Mouse (Mus musculus) small intestine, adult 2 months (tissue): ENCODE data around the gene Sgcg. TPM values are rescaled to one million over a fixed set of nuclear protein-coding genes. Genes with fewer than 3 reads are reported as not detected.

ENCODE experiments used
- H3K27ac ChIP-seq: fragments of 200-500 bp; 2 replicates; pipeline ENCODE4 v1.5.1; 2012; ENCODE audit warnings: low read depth, low read length, control low read depth, inconsistent platforms; ENCODE audit not compliant: insufficient read depth
- H3K27me3 ChIP-seq: fragments of 200-500 bp; 2 replicates; pipeline ENCODE4 v1.6.1; 2012; ENCODE audit warnings: mild to moderate bottlenecking, moderate library complexity, low read length, inconsistent platforms; ENCODE audit not compliant: control insufficient read depth, insufficient read depth
- H3K36me3 ChIP-seq: fragments of 200-500 bp; 2 replicates; pipeline ENCODE4 v1.6.1; 2012; ENCODE audit warnings: mild to moderate bottlenecking, low read length, control low read depth, inconsistent platforms; ENCODE audit not compliant: control insufficient read depth, insufficient read depth
- H3K4me1 ChIP-seq: fragments of 200-500 bp; 2 replicates; pipeline ENCODE4 v1.6.1; 2012; ENCODE audit warnings: low read length, inconsistent platforms, mixed read lengths; ENCODE audit not compliant: control insufficient read depth, insufficient read depth, insufficient read length
- H3K4me3 ChIP-seq: fragments of 200-500 bp; 2 replicates; pipeline ENCODE4 v1.5.1; 2012; ENCODE audit warnings: low read depth, mild to moderate bottlenecking, control low read depth, inconsistent platforms, low read length, moderate library complexity
- CTCF ChIP-seq: fragments of 200-500 bp; IDR thresholded peaks from 2 replicates; pipeline ENCODE4 v1.5.1; 2012; ENCODE audit warnings: low read depth, mild to moderate bottlenecking, control low read depth, inconsistent platforms, low read length, moderate library complexity, mixed read lengths; ENCODE audit not compliant: insufficient replicate concordance, insufficient read length; ENCODE audit errors: extremely low read depth
- POLR2A ChIP-seq: fragments of 200-500 bp; IDR thresholded peaks from 2 replicates; pipeline ENCODE4 v1.6.1; 2012; ENCODE audit warnings: low read depth, mild to moderate bottlenecking, control low read depth, inconsistent platforms, low read length, moderate library complexity
- WGBS: fragments of 180-500 bp; shearing (Covaris S2); methylation state at CpG from one replicate; pipeline ENCODE4 v1.1.7; 2018; 5-methylcytosine and 5-hydroxymethylcytosine counted together
- polyA plus RNA-seq: library from polyadenylated mRNA; depleted of rRNA; stranded (reverse); fragments of >200 nt; gene quantifications from 2 replicates; pipeline ENCODE4 v1.2.3, GENCODE M21; 2012

Sgcg gene
- polyA plus RNA-seq, 1 experiment: not detected

GRCm38 (mm10) chr14:61290664-61291063, 32.4 kb upstream of the Sgcg start:
- Histone ChIP-seq H3K4me3 (no peak overlapping the region), H3K36me3 (no peaks in the 10 kb centered on the region), H3K27ac (no peak overlapping the region), H3K4me1 (no peaks in the 10 kb centered on the region), H3K27me3 (no peaks in the 10 kb centered on the region)
- TF ChIP-seq POLR2A (no peak), CTCF (no peak)
- WGBS: 19% methylated on average over 3 of the region's 3 CpGs

- Histone ChIP-seq H3K4me1 (peaks cover 2% of the 10 kb centered on the region; the same call in 1 of the 2 replicates), H3K36me3 (no peaks in the 10 kb centered on the region), H3K27me3 (no peaks in the 10 kb centered on the region), H3K27ac (no peak overlapping the region), H3K4me3 (peak overlapping the region; percentile 36)
- WGBS: 39% methylated on average over 19 of the region's 19 CpGs
- TF ChIP-seq CTCF (no peak), POLR2A (no peak)
Measured at GRCm38 (mm10) chr14:61288606-61289286, 30.5 kb upstream of the Sgcg start.

GRCm38 (mm10) chr14:61278676-61279300, 20.5 kb upstream of the Sgcg start:
- 0 out of 2 replicates have a peak, but pooled peaks cover 4% of the 10 kb centered on the region for H3K4me1 ChIP-seq
- no peaks in the 10 kb centered on the region for H3K36me3 ChIP-seq
- H3K4me3 ChIP-seq: no peak overlapping the region
- H3K27me3 ChIP-seq: peaks cover 7% of the 10 kb centered on the region; the same call in 1 of the 2 replicates
- no peak overlapping the region for H3K27ac ChIP-seq
- no peak for TF ChIP-seq CTCF
- TF ChIP-seq POLR2A: no peak
- 80% methylated on average over 7 of the region's 7 CpGs for WGBS

- H3K27me3 ChIP-seq: peaks cover 10% of the 10 kb centered on the region; the same call in 1 of the 2 replicates
- 17% methylated on average over 1 of the region's 1 CpGs for WGBS
- 0 out of 2 replicates have a peak, but pooled peaks cover 4% of the 10 kb centered on the region for H3K4me1 ChIP-seq
- H3K27ac ChIP-seq: no peak overlapping the region
- TF ChIP-seq POLR2A: no peak
- TF ChIP-seq CTCF: peak; percentile 51; the same call in 1 of the 2 replicates
- H3K36me3 ChIP-seq: no peaks in the 10 kb centered on the region
- H3K4me3 ChIP-seq: no peak overlapping the region
Measured at GRCm38 (mm10) chr14:61277285-61277684, 19.0 kb upstream of the Sgcg start.

DNA sequence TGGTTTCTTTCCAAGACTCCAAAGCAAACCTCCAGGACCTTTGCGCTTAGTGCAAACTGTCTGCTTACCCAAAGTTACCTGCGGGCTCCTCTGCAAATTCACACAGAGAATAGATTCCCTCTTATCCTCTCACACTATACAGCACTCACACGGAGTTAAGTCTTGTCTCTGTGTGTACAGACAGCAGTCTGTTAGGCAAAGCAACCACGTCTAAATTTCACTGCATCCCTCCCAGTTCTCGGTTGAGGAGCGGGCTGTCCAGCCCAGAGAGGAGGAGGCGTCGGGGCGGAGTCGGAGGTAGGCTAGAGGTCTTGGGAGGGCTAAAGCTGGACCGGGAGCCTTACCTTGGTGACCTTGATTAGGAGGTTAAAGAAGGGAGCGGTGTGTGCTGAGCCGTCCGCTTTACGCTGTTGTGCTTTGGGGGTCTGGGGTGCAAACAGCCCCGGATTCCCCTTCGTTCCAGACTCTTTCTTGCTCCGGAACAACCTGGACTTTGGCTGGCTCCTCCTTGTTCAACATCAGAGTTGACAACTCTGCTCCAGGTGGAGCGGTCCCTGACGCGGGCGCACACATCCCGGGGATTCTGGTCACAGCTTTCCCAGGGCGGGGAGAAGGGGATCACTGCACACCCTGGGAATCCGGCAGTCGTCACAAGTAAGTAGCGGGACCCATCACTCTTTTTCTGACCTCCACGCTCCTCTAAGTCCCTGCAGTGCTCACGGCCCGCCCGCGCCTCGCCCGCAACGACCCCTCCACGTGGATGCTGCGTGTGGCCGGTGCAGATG, 16.3 kb upstream of the Sgcg start:
- WGBS: 7% methylated on average over 38 of the region's 38 CpGs
- Histone ChIP-seq H3K36me3 (no peaks in the 10 kb centered on the region), H3K27ac (no peak overlapping the region), H3K27me3 (peaks cover 10% of the 10 kb centered on the region; the same call in 1 of the 2 replicates), H3K4me3 (peak overlapping the region; percentile 35), H3K4me1 (0 out of 2 replicates have a peak, but pooled peaks cover 4% of the 10 kb centered on the region)
- TF ChIP-seq CTCF: no peak
- TF ChIP-seq POLR2A: no peak

- 63% methylated on average over 5 of the region's 5 CpGs for WGBS
- Histone ChIP-seq H3K36me3 (no peaks in the 10 kb centered on the region), H3K4me1 (no peaks in the 10 kb centered on the region), H3K4me3 (no peak overlapping the region), H3K27me3 (no peaks in the 10 kb centered on the region; the same call in 1 of the 2 replicates), H3K27ac (no peak overlapping the region)
- TF ChIP-seq CTCF (no peak), POLR2A (no peak)
Measured at GRCm38 (mm10) chr14:61267908-61268475, 9.7 kb upstream of the Sgcg start.
